Mouse (Mus musculus) hindbrain, embryonic 13.5 days (tissue): Measurements from ENCODE around the gene Gm29776. TPM values are rescaled to one million over a fixed set of nuclear protein-coding genes. Genes with fewer than 3 reads are reported as not detected.
A peak's percentile ranks its signal among the peaks of the same experiment; 100 is the strongest.

Source experiments
- ATAC-seq: fragments of 200-750 bp; cut with Nextera tagmentation; 2 replicates; pipeline ENCODE4 v1.8.0; 2017; ENCODE audit warnings: moderate TSS enrichment; ENCODE audit not compliant: low FRiP score
- H3K27ac ChIP-seq: fragments of 300-500 bp; sonication (generic); 2 replicates; pipeline ENCODE4 v1.5.1; 2015; ENCODE audit warnings: inconsistent platforms, mild to moderate bottlenecking, moderate library complexity
- H3K27me3 ChIP-seq: fragments of 300-500 bp; sonication (generic); 2 replicates; pipeline ENCODE4 v1.6.1; 2015; ENCODE audit warnings: mild to moderate bottlenecking, inconsistent platforms
- H3K36me3 ChIP-seq: fragments of 300-500 bp; sonication (generic); 2 replicates; pipeline ENCODE4 v1.6.1; 2015; ENCODE audit warnings: mild to moderate bottlenecking, inconsistent platforms
- H3K4me1 ChIP-seq: fragments of 300-500 bp; sonication (generic); replicated peaks from 2 replicates; pipeline ENCODE4 v1.6.1; 2015; ENCODE audit warnings: inconsistent platforms
- H3K4me2 ChIP-seq: fragments of 300-500 bp; sonication (generic); 2 replicates; pipeline ENCODE4 v1.6.1; 2015; ENCODE audit warnings: inconsistent platforms, mild to moderate bottlenecking, moderate library complexity
- H3K4me3 ChIP-seq: fragments of 300-500 bp; sonication (generic); 2 replicates; pipeline ENCODE4 v1.5.1; 2015; ENCODE audit warnings: mild to moderate bottlenecking, inconsistent platforms
- H3K9ac ChIP-seq: fragments of 300-500 bp; sonication (generic); 2 replicates; pipeline ENCODE4 v1.6.1; 2015; ENCODE audit warnings: mild to moderate bottlenecking, inconsistent platforms
- H3K9me3 ChIP-seq: fragments of 300-500 bp; sonication (generic); 2 replicates; pipeline ENCODE4 v1.6.1; 2016; ENCODE audit warnings: inconsistent platforms
- WGBS: fragments of 180-500 bp; shearing (Covaris S2); methylation state at CpG from one replicate; pipeline ENCODE4 v1.1.7; 2015; 5-methylcytosine and 5-hydroxymethylcytosine counted together
- polyA plus RNA-seq: library from polyadenylated mRNA; unstranded; fragments of >200 nt; fragmentation: Nextera tagmentation; extraction: Ambion mirVana; gene quantifications from 2 replicates; pipeline ENCODE4 v1.2.1, GENCODE M21; 2015

Gene Gm29776
- polyA plus RNA-seq = 0.18 and 0.34 TPM in 2 replicates

DNA sequence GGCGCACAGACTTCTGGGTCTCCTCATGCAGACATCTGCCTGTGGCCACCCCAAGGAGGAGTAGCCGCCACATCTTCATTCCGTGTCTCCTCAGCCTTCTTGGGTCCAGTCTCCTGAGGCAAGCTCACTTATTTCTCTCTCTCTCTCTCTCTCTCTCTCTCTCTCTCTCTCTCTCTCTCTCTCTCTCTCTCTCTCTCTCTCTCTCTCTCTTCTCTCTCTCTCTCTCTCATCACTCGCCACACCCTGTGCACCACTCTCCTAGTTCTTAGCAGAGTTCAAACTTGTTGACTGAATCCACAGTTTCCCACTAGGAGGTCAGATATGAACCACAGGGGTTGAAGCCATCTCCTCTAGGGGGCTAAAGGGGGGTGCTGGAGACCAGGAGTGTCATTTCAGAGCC, at the start of gene Gm29776:
Gene Gm29776 (minus strand): TSS at position 101 of the 400 bp plus-strand sequence.
- no peaks in the 10 kb centered on the region for H3K9me3 ChIP-seq
- H3K27ac ChIP-seq = no peak within 1 kb of the TSS
- no peaks in the 10 kb centered on the region for H3K4me1 ChIP-seq
- H3K9ac ChIP-seq = no peak within 1 kb of the TSS
- no peak within 1 kb of the TSS for H3K4me3 ChIP-seq
- ATAC-seq = no peak
- peaks cover 10% of the 10 kb centered on the region for H3K36me3 ChIP-seq
- 81% methylated on average over 4 of the region's 4 CpGs for WGBS
- H3K27me3 ChIP-seq = peaks cover 7% of the 10 kb centered on the region; the same call in 1 of the 2 replicates
- H3K4me2 ChIP-seq = no peak within 1 kb of the TSS

- ATAC-seq = no peak
- 92% methylated on average over 9 of the region's 9 CpGs for WGBS
These were observed 47.4 kb upstream of the Gm29776 start for GRCm38 (mm10) chr14:54746038-54746437.

GRCm38 (mm10) chr14:54744473-54744872, 45.8 kb upstream of the Gm29776 start:
- Histone ChIP-seq H3K27ac (no peak overlapping the region), H3K9ac (no peak overlapping the region), H3K27me3 (no peaks in the 10 kb centered on the region), H3K36me3 (no peaks in the 10 kb centered on the region), H3K4me2 (no peak overlapping the region), H3K4me1 (no peaks in the 10 kb centered on the region), H3K4me3 (no peak overlapping the region), H3K9me3 (no peaks in the 10 kb centered on the region)
- ATAC-seq = no peak
- WGBS = 76% methylated on average over 8 of the region's 8 CpGs

More at GRCm38 (mm10) chr14:54746038-54746437, 47.4 kb upstream of the Gm29776 start:
- no peaks in the 10 kb centered on the region for H3K36me3 ChIP-seq
- H3K27ac ChIP-seq = no peak overlapping the region
- H3K9me3 ChIP-seq = no peaks in the 10 kb centered on the region
- H3K4me1 ChIP-seq = no peaks in the 10 kb centered on the region
- no peak overlapping the region for H3K9ac ChIP-seq
- no peak overlapping the region for H3K4me3 ChIP-seq
- no peak overlapping the region for H3K4me2 ChIP-seq
- H3K27me3 ChIP-seq = 0 out of 2 replicates have a peak, but pooled peaks cover 2% of the 10 kb centered on the region

GRCm38 (mm10) chr14:54742375-54742774, 43.7 kb upstream of the Gm29776 start:
- WGBS = 73% methylated on average over 2 of the region's 2 CpGs
- H3K4me1 ChIP-seq = peaks cover 2% of the 10 kb centered on the region
- no peaks in the 10 kb centered on the region for H3K27me3 ChIP-seq
- no peak overlapping the region for H3K27ac ChIP-seq
- H3K9me3 ChIP-seq = no peaks in the 10 kb centered on the region
- H3K9ac ChIP-seq = no peak overlapping the region
- ATAC-seq = no peak
- H3K4me3 ChIP-seq = no peak overlapping the region
- no peak overlapping the region for H3K4me2 ChIP-seq
- no peaks in the 10 kb centered on the region for H3K36me3 ChIP-seq

DNA sequence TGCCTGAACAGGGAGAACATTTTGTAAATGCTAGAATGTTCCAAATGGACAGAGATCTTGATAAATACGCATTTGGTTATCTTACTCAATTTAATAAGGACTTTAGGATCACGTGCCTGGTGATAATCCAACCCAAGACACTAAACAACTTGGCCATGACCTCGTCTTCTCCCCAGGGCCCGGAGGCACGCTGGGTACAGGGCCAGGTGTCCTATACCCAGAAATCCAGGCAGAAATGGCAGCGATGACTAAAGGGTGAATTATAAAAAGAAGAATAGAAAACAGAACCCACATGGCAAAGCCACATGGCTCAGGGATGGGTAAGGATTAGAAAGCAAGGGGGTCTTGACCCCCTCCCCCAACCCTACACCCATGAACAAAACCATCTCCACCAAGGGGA, 43.1 kb upstream of the Gm29776 start:
- no peaks in the 10 kb centered on the region for H3K36me3 ChIP-seq
- WGBS = 91% methylated on average over 6 of the region's 6 CpGs
- ATAC-seq = no peak
- H3K4me3 ChIP-seq = no peak overlapping the region
- H3K9me3 ChIP-seq = no peaks in the 10 kb centered on the region
- no peaks in the 10 kb centered on the region for H3K27me3 ChIP-seq
- no peak overlapping the region for H3K9ac ChIP-seq
- H3K27ac ChIP-seq = no peak overlapping the region
- no peak overlapping the region for H3K4me2 ChIP-seq
- peaks cover 8% of the 10 kb centered on the region for H3K4me1 ChIP-seq

DNA sequence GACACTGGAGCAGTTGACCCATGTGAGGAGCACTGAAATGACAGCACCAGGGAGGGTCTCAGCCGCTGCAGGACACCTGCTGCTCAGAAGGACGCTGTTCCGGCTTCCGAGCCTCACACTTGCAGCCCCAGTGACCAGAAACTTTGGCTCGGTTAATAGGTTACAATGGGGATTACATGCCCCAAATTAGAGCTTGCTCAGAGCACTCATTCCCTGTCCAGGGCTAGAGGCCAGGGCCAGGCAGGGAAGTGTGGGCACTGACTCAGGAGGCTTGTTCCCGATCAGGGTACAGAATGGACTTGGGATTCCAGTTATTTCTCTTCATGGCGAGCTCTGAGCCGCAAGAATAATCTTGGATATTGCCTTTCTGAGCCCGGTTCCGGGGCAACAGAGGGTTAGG, 39.0 kb upstream of the Gm29776 start:
- Histone ChIP-seq H3K4me2 (no peak overlapping the region), H3K36me3 (no peaks in the 10 kb centered on the region), H3K27ac (peak overlapping the region; percentile 48), H3K4me1 (peaks cover 11% of the 10 kb centered on the region), H3K27me3 (no peaks in the 10 kb centered on the region), H3K4me3 (no peak overlapping the region), H3K9me3 (no peaks in the 10 kb centered on the region), H3K9ac (no peak overlapping the region; the same call in 1 of the 2 replicates)
- ATAC-seq = no peak
- WGBS = 68% methylated on average over 10 of the region's 10 CpGs

DNA sequence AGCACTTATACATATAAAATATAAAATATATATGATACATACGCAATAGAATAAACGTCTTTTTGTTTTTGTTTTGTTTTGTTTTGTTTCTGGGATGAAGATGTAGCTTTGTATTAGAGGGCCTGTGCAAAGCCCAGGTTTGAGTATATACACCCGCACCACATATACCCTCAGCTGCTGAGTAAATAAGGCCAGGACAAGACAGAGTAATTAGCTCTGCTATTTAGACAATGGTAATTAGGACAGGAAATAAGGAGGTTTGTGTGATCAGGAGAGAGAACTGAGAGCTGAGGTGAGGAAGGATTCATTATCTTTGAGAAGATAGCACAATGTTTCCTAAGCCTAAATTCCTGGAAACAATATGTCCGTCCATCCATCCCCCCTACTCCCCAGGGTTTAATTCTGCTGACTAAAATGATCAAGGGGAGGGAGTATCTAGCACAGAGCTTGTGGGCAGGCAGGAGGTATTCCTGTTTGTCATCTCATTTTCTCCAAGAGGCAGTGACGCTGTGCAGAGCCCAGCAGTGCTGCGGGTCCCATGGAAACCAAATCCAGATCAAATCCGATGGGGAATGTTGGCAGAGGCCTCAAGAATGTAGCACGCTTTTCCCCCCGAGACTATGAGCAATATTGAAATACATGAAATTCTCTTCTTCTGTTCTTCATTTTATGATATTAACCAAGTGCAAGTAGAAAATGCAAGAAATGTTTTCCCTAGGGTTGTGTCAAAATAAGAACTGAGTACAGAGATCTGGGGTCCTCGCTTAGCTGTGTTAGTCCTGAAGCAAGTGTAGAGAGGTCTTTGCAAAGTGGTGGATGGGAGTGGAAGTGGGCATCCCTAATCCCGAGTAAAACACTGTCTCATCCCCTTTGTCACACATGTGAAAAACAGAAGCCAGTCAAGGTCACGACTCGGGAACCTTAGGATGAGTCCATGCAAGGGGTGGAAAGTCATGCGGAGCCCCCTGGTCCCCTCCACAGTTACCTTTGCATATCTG, 38.2 kb upstream of the Gm29776 start:
- 63% methylated on average over 14 of the region's 14 CpGs for WGBS
- H3K4me1 ChIP-seq = peaks cover 11% of the 10 kb centered on the region
- no peak overlapping the region for H3K4me2 ChIP-seq
- ATAC-seq = peak; percentile 73
- no peaks in the 10 kb centered on the region for H3K9me3 ChIP-seq
- no peaks in the 10 kb centered on the region for H3K27me3 ChIP-seq
- peak overlapping the region; percentile 48 for H3K27ac ChIP-seq
- H3K36me3 ChIP-seq = no peaks in the 10 kb centered on the region
- no peak overlapping the region for H3K9ac ChIP-seq
- H3K4me3 ChIP-seq = no peak overlapping the region

GRCm38 (mm10) chr14:54735221-54735620, 36.6 kb upstream of the Gm29776 start:
- no peak overlapping the region for H3K4me3 ChIP-seq
- no peaks in the 10 kb centered on the region for H3K36me3 ChIP-seq
- no peak overlapping the region for H3K4me2 ChIP-seq
- no peaks in the 10 kb centered on the region for H3K27me3 ChIP-seq
- ATAC-seq = no peak
- H3K9ac ChIP-seq = no peak overlapping the region
- no peak overlapping the region for H3K27ac ChIP-seq
- peaks cover 11% of the 10 kb centered on the region for H3K4me1 ChIP-seq
- 87% methylated on average over 4 of the region's 4 CpGs for WGBS
- H3K9me3 ChIP-seq = no peaks in the 10 kb centered on the region

DNA sequence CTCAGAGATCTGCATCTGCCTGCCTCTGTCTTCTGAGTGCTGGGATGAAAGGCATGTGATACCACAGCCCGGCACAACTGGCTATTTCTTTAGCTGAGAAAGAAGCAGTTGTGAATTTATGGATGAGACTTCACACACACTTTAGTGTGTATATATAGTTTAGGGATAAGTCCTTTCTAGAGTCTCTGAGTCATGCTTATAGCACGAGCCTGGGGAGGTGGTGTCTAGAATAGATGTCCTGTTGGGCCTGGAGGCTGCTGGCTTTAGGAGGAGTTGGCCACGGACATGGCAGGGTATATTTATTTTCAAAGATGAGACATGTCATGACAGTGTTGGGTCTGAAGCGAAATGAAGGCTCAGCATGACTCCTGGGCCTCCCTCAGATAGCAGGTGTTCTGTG, 35.4 kb upstream of the Gm29776 start:
- Histone ChIP-seq H3K27me3 (no peaks in the 10 kb centered on the region), H3K27ac (no peak overlapping the region), H3K4me1 (peaks cover 11% of the 10 kb centered on the region), H3K4me2 (no peak overlapping the region), H3K9ac (no peak overlapping the region), H3K36me3 (no peaks in the 10 kb centered on the region), H3K4me3 (no peak overlapping the region), H3K9me3 (no peaks in the 10 kb centered on the region)
- no peak for ATAC-seq
- 73% methylated on average over 4 of the region's 4 CpGs for WGBS

DNA sequence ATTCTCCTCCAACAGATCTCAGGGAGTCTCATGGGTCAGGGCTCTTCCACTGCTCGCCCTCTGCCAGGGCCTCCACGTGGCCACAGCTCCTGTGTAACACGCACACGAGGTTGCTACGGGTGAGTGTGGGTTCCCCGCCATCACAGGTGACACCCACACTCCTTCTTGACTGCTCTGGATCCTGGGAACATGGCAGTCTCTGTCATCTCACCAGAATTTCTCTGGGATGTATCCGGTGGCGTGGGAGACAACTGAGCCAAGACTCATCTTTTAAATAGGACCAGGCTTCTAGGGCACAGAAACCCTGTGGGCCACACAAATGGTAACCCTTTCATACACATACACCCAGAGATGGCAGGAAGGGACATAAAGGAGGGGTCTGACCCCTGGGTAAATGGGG, 33.6 kb upstream of the Gm29776 start:
- H3K27ac ChIP-seq = no peak overlapping the region

GRCm38 (mm10) chr14:54730305-54730704, 31.7 kb upstream of the Gm29776 start:
- Histone ChIP-seq H3K4me1 (no peaks in the 10 kb centered on the region; the same call in 1 of the 2 replicates), H3K36me3 (no peaks in the 10 kb centered on the region), H3K9ac (no peak overlapping the region), H3K4me3 (no peak overlapping the region), H3K9me3 (no peaks in the 10 kb centered on the region), H3K27ac (no peak overlapping the region), H3K27me3 (no peaks in the 10 kb centered on the region), H3K4me2 (no peak overlapping the region)
- ATAC-seq = no peak
- 98% methylated on average over 6 of the region's 6 CpGs for WGBS

More for the DNA sequence above, 33.6 kb upstream of the Gm29776 start:
- Histone ChIP-seq H3K4me3 (no peak overlapping the region), H3K9ac (no peak overlapping the region), H3K36me3 (no peaks in the 10 kb centered on the region), H3K27me3 (no peaks in the 10 kb centered on the region), H3K4me1 (peaks cover 8% of the 10 kb centered on the region), H3K9me3 (no peaks in the 10 kb centered on the region), H3K4me2 (no peak overlapping the region)
- WGBS = 92% methylated on average over 8 of the region's 8 CpGs
- no peak for ATAC-seq

GRCm38 (mm10) chr14:54728823-54729653, 30.4 kb upstream of the Gm29776 start:
- 63% methylated on average over 13 of the region's 13 CpGs for WGBS
- no peak for ATAC-seq

More at GRCm38 (mm10) chr14:54728823-54729653, 30.4 kb upstream of the Gm29776 start:
- no peaks in the 10 kb centered on the region for H3K27me3 ChIP-seq
- H3K9me3 ChIP-seq = no peaks in the 10 kb centered on the region
- H3K4me2 ChIP-seq = no peak overlapping the region
- no peaks in the 10 kb centered on the region; the same call in 1 of the 2 replicates for H3K4me1 ChIP-seq
- no peaks in the 10 kb centered on the region for H3K36me3 ChIP-seq
- no peak overlapping the region for H3K4me3 ChIP-seq
- H3K27ac ChIP-seq = no peak overlapping the region
- H3K9ac ChIP-seq = no peak overlapping the region
